Mouse (Mus musculus) heart, adult 9 months (tissue): Measurements from ENCODE around the gene Baiap2l1.

Experiments
- DNase-seq, 2 experiments: peaks; one replicate each; pipeline ENCODE4 v3.0.0; 2022; ENCODE audit warnings: low spot score in 2 of 2

Gene Baiap2l1

GRCm38 (mm10) chr5:144286591-144287266, 71.2 kb downstream of the Baiap2l1 start:
- DNase-seq, result no peak

- no peak for DNase-seq
These were observed 73.3 kb downstream of the Baiap2l1 start for GRCm38 (mm10) chr5:144284599-144284998.

GRCm38 (mm10) chr5:144283551-144284031, 74.3 kb downstream of the Baiap2l1 start:
- peak in 1 of 2 experiments; percentile 57 for DNase-seq

GRCm38 (mm10) chr5:144282470-144283260, 75.2 kb downstream of the Baiap2l1 start:
- DNase-seq, result no peak

GRCm38 (mm10) chr5:144279926-144280325, 78.0 kb downstream of the Baiap2l1 start:
- no peak for DNase-seq

GRCm38 (mm10) chr5:144279081-144279541, 78.8 kb downstream of the Baiap2l1 start:
- no peak for DNase-seq

- no peak for DNase-seq
These were observed 79.4 kb downstream of the Baiap2l1 start for GRCm38 (mm10) chr5:144278374-144278960.

GRCm38 (mm10) chr5:144276898-144277630, 80.8 kb downstream of the Baiap2l1 start:
- DNase-seq, result no peak

- DNase-seq, result no peak
These were observed 83.0 kb downstream of the Baiap2l1 start for GRCm38 (mm10) chr5:144274904-144275303.

GRCm38 (mm10) chr5:144271772-144272171, 86.1 kb downstream of the Baiap2l1 start:
- no peak for DNase-seq

- peak; percentile 58 to 61 for DNase-seq
These were observed 86.8 kb downstream of the Baiap2l1 start for GRCm38 (mm10) chr5:144271118-144271517.

GRCm38 (mm10) chr5:144270420-144270819, 87.5 kb downstream of the Baiap2l1 start:
- no peak for DNase-seq

- no peak for DNase-seq
These were observed 88.0 kb downstream of the Baiap2l1 start for GRCm38 (mm10) chr5:144269926-144270325.

GRCm38 (mm10) chr5:144267535-144268241, 90.2 kb downstream of the Baiap2l1 start:
- DNase-seq, result peak; percentile 53 to 72

- DNase-seq, result no peak
These were observed 94.4 kb downstream of the Baiap2l1 start for GRCm38 (mm10) chr5:144263496-144263895.

- no peak for DNase-seq
These were observed 94.8 kb downstream of the Baiap2l1 start for GRCm38 (mm10) chr5:144263082-144263481.

- no peak for DNase-seq
These were observed 96.1 kb downstream of the Baiap2l1 start for GRCm38 (mm10) chr5:144261829-144262228.

- DNase-seq, result no peak
These were observed 96.6 kb downstream of the Baiap2l1 start for GRCm38 (mm10) chr5:144261309-144261708.

- DNase-seq, result no peak
These were observed 97.4 kb downstream of the Baiap2l1 start for GRCm38 (mm10) chr5:144260464-144260863.

- DNase-seq, result no peak
These were observed 98.7 kb downstream of the Baiap2l1 start for GRCm38 (mm10) chr5:144259228-144259627.

GRCm38 (mm10) chr5:144258687-144259086, 99.2 kb downstream of the Baiap2l1 start:
- no peak for DNase-seq
